ENCODE assay signal across 19 mouse cellular contexts in the genomic region with DNA sequence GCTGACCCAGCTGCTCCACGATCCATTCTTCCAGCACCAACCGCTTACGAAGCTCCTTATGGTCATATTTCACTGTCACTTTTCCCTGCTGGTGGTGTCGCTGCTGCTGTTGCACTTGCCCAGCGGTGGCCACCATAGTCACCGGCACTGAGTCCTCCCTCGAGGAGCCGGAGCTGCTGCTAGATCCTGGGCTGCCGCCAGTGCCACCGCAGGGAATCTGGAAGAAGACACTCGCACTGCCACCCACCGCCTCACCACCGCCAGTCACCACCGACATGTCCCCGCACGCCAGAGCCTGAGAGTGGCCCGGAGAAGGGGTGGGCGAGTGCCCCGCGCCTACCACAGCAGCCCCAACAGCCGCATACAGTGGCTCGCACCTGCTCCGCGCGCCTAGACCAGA.
DNase-seq lines count a peak whose midpoint lies in the region; ATAC-seq and TF ChIP-seq lines count a peak whose summit lies in the region.
"Had no signal": no experiment of that assay in that cellular context is flagged by ENCODE, and none has a peak within 500 bp of the region (broad histone marks: within the 10 kb centered on the region; RNA-seq: fewer than 3 reads in every experiment).

No protein-coding gene starts in this region.

- TF ChIP-seq POLR2A in cerebellum, adult 2 months (IDR thresholded peaks at IDR 0.05; ENCODE audit: borderline replicate concordance, insufficient read depth, low read length), result no peak

- DNase-seq in cerebellum, adult 2 months, result peak; percentile 35 to 36
- DNase-seq in left cerebral cortex, postnatal 36 days (ENCODE audit: low spot score in 2 of 2), result peak; percentile 23 to 47
- no peak for DNase-seq in left cerebral cortex, adult 9 months (ENCODE audit: low spot score in 2 of 2)
- peak; percentile 10 for DNase-seq in ES-CJ7 (ENCODE audit: low read depth, low spot score)
- DNase-seq in cerebellum, postnatal 25 days, result peak; percentile 49 to 65
- no peak for DNase-seq in kidney, postnatal 4 days
- no peak for DNase-seq in adrenal gland, adult 8-10 months
- DNase-seq: adrenal gland, postnatal 10 days; gastrocnemius, postnatal 36 days; heart, postnatal 36 days; lung, embryonic 14.5 days; spleen, adult 18-20 months; thymus, postnatal 14 days had no signal

- TF ChIP-seq CTCF in cerebellum, adult 2 months (IDR thresholded peaks at IDR 0.05; ENCODE audit: borderline replicate concordance, insufficient read depth, low read depth, low read length), result no peak

- intact Hi-C loops in left cerebral cortex, postnatal 36 days (cut with DNase I), result no loop called here

- no peaks in the 10 kb centered on the region for H3K27me3 ChIP-seq in cerebellum, adult 2 months (ENCODE audit: control insufficient read depth, insufficient read depth, low read length)
- H3K27me3 ChIP-seq: heart, embryonic 12.5 days; midbrain, embryonic 15.5 days had no signal

- H3K27ac ChIP-seq in cerebellum, adult 2 months (ENCODE audit: insufficient read depth, low read length), result no peak overlapping the region
- H3K27ac ChIP-seq: kidney, postnatal 0 days; midbrain, embryonic 15.5 days had no signal

- H3K4me3 ChIP-seq in cerebellum, adult 2 months (replicated peaks; ENCODE audit: insufficient read depth, low read depth, low read length), result no peak overlapping the region
- H3K4me3 ChIP-seq: heart, embryonic 12.5 days; midbrain, embryonic 15.5 days had no signal

- H3K4me1 ChIP-seq in cerebellum, adult 2 months (ENCODE audit: control insufficient read depth, insufficient read depth, low read length), result no peaks in the 10 kb centered on the region
- H3K4me1 ChIP-seq: heart, embryonic 12.5 days; midbrain, embryonic 15.5 days had no signal

- WGBS in cerebellum, adult 2 months, result 38% methylated on average over 25 of the region's 25 CpGs

- ATAC-seq in cerebellum, adult (ENCODE audit: insufficient number of reproducible peaks, low FRiP score, low TSS enrichment), result no peak
- ATAC-seq: forebrain, embryonic 16.5 days; intestine, postnatal 0 days; midbrain, embryonic 15.5 days had no signal

Comparison
In these comparisons a context has a peak if more than half of its experiments do, and no peak if none do; other contexts are left out.
1. DNase-seq: peak in cerebellum, adult 2 months (2 of 2), left cerebral cortex, postnatal 36 days (2 of 2), ES-CJ7 (single experiment) and cerebellum, postnatal 25 days (2 of 2); none in left cerebral cortex, adult 9 months (0 of 2), kidney, postnatal 4 days (0 of 2) and adrenal gland, adult 8-10 months (single experiment).